Mouse (Mus musculus) urinary bladder, postnatal 14 days (tissue): ENCODE data around the gene Gjc1.
A peak's percentile ranks its signal among the peaks of the same experiment; 100 is the strongest.

Experiments used
- DNase-seq: peaks from one replicate; pipeline ENCODE4 v3.0.0; 2021; ENCODE audit warnings: low spot score

Gene Gjc1

GRCm38 (mm10) chr11:102819021-102819782, at the start of gene Gjc1:
Gene Gjc1 (minus strand): TSS chr11:102819700.
- peak; percentile 65 for DNase-seq

GRCm38 (mm10) chr11:102864272-102864671, 44.8 kb upstream of the Gjc1 start:
- DNase-seq: peak; percentile 78

GRCm38 (mm10) chr11:102859933-102860332, 40.4 kb upstream of the Gjc1 start:
- no peak for DNase-seq

- DNase-seq: no peak
These were observed 39.5 kb upstream of the Gjc1 start for GRCm38 (mm10) chr11:102858951-102859350.

GRCm38 (mm10) chr11:102855941-102856340, 36.4 kb upstream of the Gjc1 start:
- no peak for DNase-seq

GRCm38 (mm10) chr11:102853760-102854159, 34.3 kb upstream of the Gjc1 start:
- DNase-seq: no peak

GRCm38 (mm10) chr11:102851883-102852282, 32.4 kb upstream of the Gjc1 start:
- DNase-seq: peak; percentile 71

GRCm38 (mm10) chr11:102845926-102846325, 26.4 kb upstream of the Gjc1 start:
- DNase-seq: no peak

GRCm38 (mm10) chr11:102838616-102839150, 19.2 kb upstream of the Gjc1 start:
- no peak for DNase-seq

- DNase-seq: no peak
These were observed 18.6 kb upstream of the Gjc1 start for GRCm38 (mm10) chr11:102838126-102838525.

- no peak for DNase-seq
These were observed 17.9 kb upstream of the Gjc1 start for GRCm38 (mm10) chr11:102837385-102837784.

- no peak for DNase-seq
These were observed 16.6 kb upstream of the Gjc1 start for GRCm38 (mm10) chr11:102836146-102836545.

- DNase-seq: no peak
These were observed 16.0 kb upstream of the Gjc1 start, which contains the start of gene Higd1b for GRCm38 (mm10) chr11:102835549-102835948. Gene Higd1b (plus strand): TSS chr11:102835849.

- no peak for DNase-seq
These were observed 14.7 kb upstream of the Gjc1 start for GRCm38 (mm10) chr11:102834219-102834618.

GRCm38 (mm10) chr11:102832700-102833297, 13.3 kb upstream of the Gjc1 start:
- no peak for DNase-seq

- no peak for DNase-seq
These were observed 10.8 kb upstream of the Gjc1 start for GRCm38 (mm10) chr11:102830276-102830675.

GRCm38 (mm10) chr11:102827097-102827496, 7.6 kb upstream of the Gjc1 start:
- DNase-seq: no peak

- DNase-seq: no peak
These were observed 7.0 kb upstream of the Gjc1 start for GRCm38 (mm10) chr11:102826476-102826875.

GRCm38 (mm10) chr11:102821231-102821630, 1.7 kb upstream of the Gjc1 start:
- DNase-seq: no peak

- DNase-seq: no peak
These were observed 932 bp upstream of the Gjc1 start for GRCm38 (mm10) chr11:102820432-102820831.

GRCm38 (mm10) chr11:102819783-102820385, 384 bp upstream of the Gjc1 start:
- no peak for DNase-seq

GRCm38 (mm10) chr11:102818121-102819020, 1.1 kb downstream of the Gjc1 start:
- peak; percentile 18 for DNase-seq
